ENCODE assay signal across 8 mouse cellular contexts in the genomic region with DNA sequence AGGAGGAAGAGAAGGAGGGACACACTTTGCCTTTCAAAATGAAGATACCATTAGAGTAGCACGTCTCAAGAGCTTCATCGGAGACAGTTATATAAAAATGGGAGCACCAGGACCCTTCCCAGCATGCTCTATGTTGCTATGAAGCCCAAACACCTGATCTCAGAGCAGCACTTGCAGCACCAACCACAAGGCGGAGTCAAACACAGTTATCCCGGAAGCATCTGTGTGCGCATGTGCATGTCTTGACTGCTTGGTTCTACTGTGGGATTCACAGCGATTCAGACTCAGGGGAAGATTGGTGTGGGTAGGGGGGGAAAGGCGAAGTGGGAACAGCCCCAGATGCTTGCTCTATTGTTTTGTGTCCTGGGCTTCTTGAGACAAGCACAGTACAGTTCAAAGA. TPM values are rescaled to one million over a fixed set of nuclear protein-coding genes. Genes with fewer than 3 reads are reported as not detected.
DNase-seq lines count a peak whose midpoint lies in the region; TF ChIP-seq lines count a peak whose summit lies in the region.

No protein-coding gene starts in this region.

- DNase-seq in heart, postnatal 4 days, result peak; percentile 28
- no peak for DNase-seq in heart, adult 9 months (ENCODE audit: low spot score in 2 of 2)
- peak; percentile 52 for DNase-seq in CD4-positive helper T cell, adult 2 months (ENCODE audit: low read depth, low spot score)
- peak; percentile 35 for DNase-seq in brain, embryonic 14.5 days (ENCODE audit: low read depth)
- DNase-seq in kidney, postnatal 36 days, result peak; percentile 38 to 64
- DNase-seq in testis, postnatal 10 days (ENCODE audit: low spot score), result peak; percentile 56
- no peak for DNase-seq in layer of hippocampus, postnatal 25 days (ENCODE audit: extremely low spot score in 1 of 2, low spot score in 1 of 2)
- DNase-seq in adrenal gland, postnatal 25 days, result no peak

- TF ChIP-seq CTCF in brain, embryonic 14.5 days (IDR thresholded peaks at IDR 0.05; ENCODE audit: borderline replicate concordance, extremely low read depth, insufficient read depth, insufficient read length), result peak; percentile 45; the same call in 1 of the 2 replicates

- no peak for TF ChIP-seq POLR2A in brain, embryonic 14.5 days (IDR thresholded peaks at IDR 0.05; ENCODE audit: borderline replicate concordance, extremely low read depth, insufficient read depth, insufficient read length, poor library complexity, severe bottlenecking)

RNA-seq across cellular contexts. Expression of a gene that starts 21.2 kb away (rescaled TPM):
- total RNA-seq in heart, postnatal 4 days (2021), result 1 to 10 TPM; 6.9 to 7.4 TPM
- polyA plus RNA-seq in brain, embryonic 14.5 days (2012; rRNA removed), result 1.6 and 2.8 TPM in 2 replicates
- 1 to 10 TPM; 3.2 to 3.6 TPM for total RNA-seq in layer of hippocampus, postnatal 25 days (2021)
- total RNA-seq in adrenal gland, postnatal 25 days (2021), result 24.4 and 34.1 TPM in 2 replicates

RNA-seq across cellular contexts. Expression of a gene that starts 51.0 kb away (rescaled TPM):
- 10 to 100 TPM; 37.0 to 37.9 TPM for total RNA-seq in heart, postnatal 4 days (2021)
- polyA plus RNA-seq in brain, embryonic 14.5 days (2012; rRNA removed), result 4.4 and 7.6 TPM in 2 replicates
- total RNA-seq in layer of hippocampus, postnatal 25 days (2021), result 10 to 100 TPM; 13.8 to 16.3 TPM
- 47.8 and 54.6 TPM in 2 replicates for total RNA-seq in adrenal gland, postnatal 25 days (2021)

RNA-seq across cellular contexts. Expression of a gene that starts 51.3 kb away (rescaled TPM):
- total RNA-seq in heart, postnatal 4 days (2021), result 10 to 100 TPM; 21.2 to 22.0 TPM
- 11.6 and 17.2 TPM in 2 replicates for polyA plus RNA-seq in brain, embryonic 14.5 days (2012; rRNA removed)
- total RNA-seq in layer of hippocampus, postnatal 25 days (2021), result 10 to 100 TPM; 19.2 to 20.4 TPM
- 32.9 and 33.2 TPM in 2 replicates for total RNA-seq in adrenal gland, postnatal 25 days (2021)

Comparison
In these comparisons a context has a peak if more than half of its experiments do, and no peak if none do; other contexts are left out.
1. DNase-seq: peak in heart, postnatal 4 days (single experiment), CD4-positive helper T cell, adult 2 months (single experiment), brain, embryonic 14.5 days (single experiment), kidney, postnatal 36 days (2 of 2) and testis, postnatal 10 days (single experiment); none in heart, adult 9 months (0 of 2), layer of hippocampus, postnatal 25 days (0 of 2) and adrenal gland, postnatal 25 days (single experiment).